Mouse (Mus musculus): ENCODE results near the gene Abca3.
A peak's percentile ranks its signal among the peaks of the same experiment; 100 is the strongest.

DNA sequence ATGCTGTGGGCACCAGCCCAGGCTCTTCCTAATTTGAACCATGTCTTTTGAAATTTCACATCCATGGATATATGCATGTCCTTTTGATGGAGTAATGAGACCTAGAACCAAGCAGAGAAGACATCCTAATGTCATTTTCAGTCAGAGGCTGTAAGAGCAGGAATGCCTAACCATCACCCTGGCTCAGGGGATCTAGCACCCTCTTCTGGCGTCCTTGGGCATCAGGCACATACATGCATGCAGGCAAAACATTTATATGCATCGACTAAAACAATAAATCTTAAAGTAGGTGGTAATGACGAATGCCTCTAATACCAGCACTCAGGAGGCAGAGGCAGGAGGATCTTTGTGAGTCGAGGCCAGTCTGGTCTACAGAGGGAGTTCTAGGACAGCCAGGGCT lies 44.2 kb upstream of the Abca3 start:
- TF ChIP-seq CTCF (IDR thresholded peaks at IDR 0.05) (peak; percentile 77), EP300 (IDR thresholded peaks at IDR 0.05; ENCODE audit: insufficient read depth, low read depth, low read length) (no peak)

Measured in heart, adult 2 months (tissue).